Mouse (Mus musculus): ENCODE measurements at regions not wholly inside any gene's neighbourhood (a gene's known extent, or its start where the extent isn't known, plus 50 kb on each side); places are given as distances from the start of the nearest gene placed in this dataset.
A peak's percentile ranks its signal among the peaks of the same experiment; 100 is the strongest.

DNA sequence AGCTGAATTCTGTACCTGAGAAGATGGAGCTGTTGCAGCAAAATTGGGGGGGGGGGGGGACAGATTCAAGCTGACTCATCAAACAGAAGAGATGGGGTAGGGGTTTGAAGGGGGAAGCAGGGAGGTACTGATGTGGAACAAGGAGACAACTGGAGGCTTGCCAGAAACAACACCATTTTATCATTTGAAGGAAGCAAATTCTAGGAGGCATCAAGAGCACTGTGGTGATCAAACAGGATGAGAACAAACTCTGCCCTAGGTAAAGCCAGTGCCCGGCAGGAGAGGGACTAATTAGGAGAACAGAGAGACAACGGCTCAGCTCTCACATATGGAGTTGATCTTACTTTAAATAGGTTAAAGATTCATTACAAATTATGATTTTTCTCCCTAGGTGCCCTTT, 315.9 kb upstream of the Tbc1d5 start:
- H3K36me3 ChIP-seq (ENCODE audit: control insufficient read depth, insufficient read depth, low read length, poor library complexity, severe bottlenecking), result no peaks in the 10 kb centered on the region
- DNase-seq (ENCODE audit: low read depth, low spot score), result no peak
- no peaks in the 10 kb centered on the region for H3K27me3 ChIP-seq (ENCODE audit: control insufficient read depth, insufficient read depth, low read length, poor library complexity, severe bottlenecking)

DNA sequence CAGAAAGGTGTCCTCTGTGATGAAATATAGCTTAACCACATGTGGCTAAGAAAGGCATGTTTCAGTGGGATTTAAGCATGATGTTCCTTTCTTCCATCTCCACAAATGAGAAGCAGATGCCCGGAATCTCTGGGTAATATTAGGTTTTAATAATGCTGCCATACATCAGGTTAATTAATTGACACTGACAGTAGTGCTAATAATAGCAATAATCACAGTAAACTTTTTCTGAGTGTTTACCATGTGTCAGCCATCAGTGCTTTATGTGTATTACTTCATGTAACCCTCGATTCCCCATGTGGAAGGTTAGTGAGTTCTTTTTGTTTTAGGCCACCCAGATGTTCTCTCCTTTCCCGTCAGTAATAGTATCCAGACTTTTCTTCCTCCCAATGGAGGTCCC, 310.2 kb upstream of the Tbc1d5 start:
- DNase-seq (ENCODE audit: low read depth, low spot score), result no peak
- Histone ChIP-seq H3K36me3 (ENCODE audit: control insufficient read depth, insufficient read depth, low read length, poor library complexity, severe bottlenecking) (no peaks in the 10 kb centered on the region), H3K27me3 (ENCODE audit: control insufficient read depth, insufficient read depth, low read length, poor library complexity, severe bottlenecking) (no peaks in the 10 kb centered on the region)

DNA sequence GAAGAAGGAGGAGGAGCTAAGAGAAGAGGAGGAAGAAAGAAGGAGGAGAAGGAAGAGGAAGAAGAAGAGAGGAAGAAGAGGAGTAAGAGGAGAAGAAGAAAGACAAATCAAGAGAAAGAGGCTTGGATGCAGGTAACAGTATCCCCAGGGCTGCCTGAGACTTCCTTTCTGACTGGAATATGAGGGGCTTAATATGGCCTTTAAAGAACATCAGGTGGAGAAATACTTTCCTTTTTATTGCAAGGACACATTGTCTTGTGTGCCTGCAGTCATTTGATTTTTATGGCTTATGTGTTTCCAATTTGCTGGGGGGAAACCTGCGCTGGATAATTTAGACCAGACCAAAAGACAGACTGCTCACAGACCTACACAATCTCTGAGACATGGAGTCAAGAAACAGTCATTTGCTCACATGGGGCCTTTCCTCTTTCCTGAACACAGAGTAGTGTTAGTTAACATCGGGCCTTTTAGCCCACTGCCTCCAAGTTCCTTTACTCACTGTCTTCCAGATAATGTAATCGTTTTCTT, 308.8 kb upstream of the Tbc1d5 start:
- DNase-seq (ENCODE audit: low read depth, low spot score), result no peak
- no peaks in the 10 kb centered on the region for H3K36me3 ChIP-seq (ENCODE audit: control insufficient read depth, insufficient read depth, low read length, poor library complexity, severe bottlenecking)

DNA sequence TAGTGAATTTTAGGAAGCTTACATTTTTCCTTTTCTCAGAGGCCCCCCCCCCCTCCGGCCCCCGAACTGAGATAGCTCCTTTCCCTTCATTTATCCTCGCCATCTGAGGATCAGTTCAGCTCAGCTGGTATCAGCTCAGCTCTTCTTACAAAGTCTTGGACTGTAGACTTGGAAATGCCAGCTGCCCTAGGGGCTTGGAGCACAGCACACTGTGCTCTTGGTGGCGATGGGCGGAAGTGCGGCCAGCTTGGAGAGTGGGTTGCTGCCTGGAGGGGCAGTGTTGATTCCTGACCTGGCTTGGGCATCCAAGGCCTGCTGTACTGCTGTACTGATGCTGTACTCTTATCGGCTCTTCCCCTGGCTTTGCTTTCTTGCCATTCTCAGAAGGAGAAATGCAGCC, 298.7 kb upstream of the Tbc1d5 start:
- Histone ChIP-seq H3K36me3 (ENCODE audit: control insufficient read depth, insufficient read depth, low read length, poor library complexity, severe bottlenecking) (no peaks in the 10 kb centered on the region), H3K27me3 (ENCODE audit: control insufficient read depth, insufficient read depth, low read length, poor library complexity, severe bottlenecking) (no peaks in the 10 kb centered on the region)
- no peak for DNase-seq (ENCODE audit: low read depth, low spot score)

More for the DNA sequence above, 308.8 kb upstream of the Tbc1d5 start:
- H3K27me3 ChIP-seq (ENCODE audit: control insufficient read depth, insufficient read depth, low read length, poor library complexity, severe bottlenecking), result no peaks in the 10 kb centered on the region

DNA sequence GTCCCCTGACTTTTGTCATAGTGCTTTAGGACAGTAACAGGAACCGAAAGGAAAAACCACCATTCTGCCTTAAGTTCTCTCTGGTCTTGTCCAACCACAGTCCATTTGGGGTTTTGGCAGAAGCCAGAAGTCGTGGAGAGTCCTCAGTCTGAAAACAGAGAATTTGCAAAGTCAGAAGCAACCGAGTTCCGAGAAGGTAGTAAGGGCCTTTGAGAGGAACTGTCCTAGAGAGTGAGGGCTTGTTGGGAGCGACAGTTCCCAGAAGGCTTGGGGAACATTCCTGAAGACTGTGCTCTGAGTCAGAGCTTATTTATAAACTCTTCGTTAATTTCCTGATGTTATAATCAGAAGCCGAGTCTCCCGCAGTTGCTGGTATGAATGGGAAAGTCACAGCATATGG, 298.3 kb upstream of the Tbc1d5 start:
- DNase-seq (ENCODE audit: low read depth, low spot score), result no peak
- Histone ChIP-seq H3K36me3 (ENCODE audit: control insufficient read depth, insufficient read depth, low read length, poor library complexity, severe bottlenecking) (no peaks in the 10 kb centered on the region), H3K27me3 (ENCODE audit: control insufficient read depth, insufficient read depth, low read length, poor library complexity, severe bottlenecking) (no peaks in the 10 kb centered on the region)

DNA sequence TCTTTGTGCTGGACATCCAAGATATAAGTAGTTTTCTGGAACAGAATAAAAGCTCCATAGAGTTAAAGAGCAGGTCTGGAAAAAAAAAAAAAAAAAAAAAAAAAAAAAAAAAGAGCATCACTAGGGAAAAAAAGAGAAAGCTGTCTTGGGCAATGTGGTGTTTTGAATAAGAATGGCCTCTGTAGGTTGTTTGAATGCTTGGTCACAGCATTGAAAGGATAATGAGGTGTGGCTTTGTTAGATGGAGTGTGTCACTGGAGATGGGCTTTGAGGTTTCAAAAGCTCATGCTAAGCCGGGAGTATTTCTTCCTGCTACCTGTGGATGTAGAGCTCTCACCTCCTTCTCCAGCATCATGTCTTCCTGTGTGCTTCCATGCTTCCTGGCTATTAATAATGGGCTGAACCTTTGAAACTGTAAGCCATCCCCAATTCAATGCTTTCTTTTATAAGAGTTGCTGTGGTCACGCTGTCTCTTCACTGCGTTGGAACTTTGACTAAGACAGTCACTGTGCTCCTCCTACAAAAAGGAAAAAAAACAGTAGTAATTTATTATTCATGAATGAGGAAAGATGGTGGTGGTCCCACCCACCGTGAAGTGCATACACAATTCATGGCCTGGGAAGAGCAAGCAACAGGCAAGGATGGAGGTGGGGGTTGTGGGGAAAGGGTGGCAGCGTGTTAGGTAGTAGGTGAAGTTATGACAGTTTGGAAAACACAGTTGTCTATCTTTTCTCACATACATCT, 283.2 kb upstream of the Tbc1d5 start:
- no peak for DNase-seq (ENCODE audit: low read depth, low spot score)
- Histone ChIP-seq H3K27me3 (ENCODE audit: control insufficient read depth, insufficient read depth, low read length, poor library complexity, severe bottlenecking) (no peaks in the 10 kb centered on the region), H3K36me3 (ENCODE audit: control insufficient read depth, insufficient read depth, low read length, poor library complexity, severe bottlenecking) (no peaks in the 10 kb centered on the region)

DNA sequence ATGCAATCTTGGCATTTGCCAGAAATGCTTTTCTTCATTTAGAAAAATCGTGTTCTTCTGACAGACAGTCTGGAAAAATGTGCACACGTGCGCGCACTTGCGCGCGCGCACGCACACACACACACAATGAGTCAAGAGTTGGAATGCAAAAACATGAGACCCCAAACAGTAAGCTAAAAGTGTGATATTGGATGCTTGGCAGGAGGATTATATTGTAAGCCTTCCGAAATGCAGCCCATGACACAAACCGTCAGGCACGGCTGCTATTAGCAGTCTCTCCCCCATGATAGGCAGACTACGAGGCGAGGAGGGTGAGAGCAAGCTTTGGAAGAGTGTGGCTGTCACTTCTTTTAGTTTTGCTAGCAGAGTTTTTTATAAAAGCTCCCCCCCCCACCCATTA, 282.1 kb upstream of the Tbc1d5 start:
- no peak for DNase-seq (ENCODE audit: low read depth, low spot score)
- H3K36me3 ChIP-seq (ENCODE audit: control insufficient read depth, insufficient read depth, low read length, poor library complexity, severe bottlenecking), result no peaks in the 10 kb centered on the region
- H3K27me3 ChIP-seq (ENCODE audit: control insufficient read depth, insufficient read depth, low read length, poor library complexity, severe bottlenecking), result no peaks in the 10 kb centered on the region

DNA sequence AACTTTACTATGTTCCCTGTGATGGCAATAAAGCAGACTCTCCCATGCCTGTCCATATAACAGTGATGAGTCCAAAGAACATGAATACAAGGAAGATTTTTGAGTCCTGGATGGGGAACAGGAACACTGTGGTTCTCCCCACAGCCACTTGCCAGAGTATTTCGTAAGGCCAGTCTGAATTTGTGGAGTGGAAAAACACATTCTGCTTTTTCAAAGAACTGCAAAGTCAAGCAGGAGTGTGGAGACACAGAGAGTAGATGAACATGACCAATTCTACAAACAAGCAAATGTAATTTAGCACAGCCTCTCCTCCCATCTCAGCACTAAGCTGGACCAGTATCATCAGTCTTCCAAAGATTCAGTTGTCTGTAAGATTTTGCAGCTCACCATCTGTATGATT, 280.0 kb upstream of the Tbc1d5 start:
- DNase-seq (ENCODE audit: low read depth, low spot score), result no peak
- Histone ChIP-seq H3K27me3 (ENCODE audit: control insufficient read depth, insufficient read depth, low read length, poor library complexity, severe bottlenecking) (no peaks in the 10 kb centered on the region), H3K36me3 (ENCODE audit: control insufficient read depth, insufficient read depth, low read length, poor library complexity, severe bottlenecking) (no peaks in the 10 kb centered on the region)

DNA sequence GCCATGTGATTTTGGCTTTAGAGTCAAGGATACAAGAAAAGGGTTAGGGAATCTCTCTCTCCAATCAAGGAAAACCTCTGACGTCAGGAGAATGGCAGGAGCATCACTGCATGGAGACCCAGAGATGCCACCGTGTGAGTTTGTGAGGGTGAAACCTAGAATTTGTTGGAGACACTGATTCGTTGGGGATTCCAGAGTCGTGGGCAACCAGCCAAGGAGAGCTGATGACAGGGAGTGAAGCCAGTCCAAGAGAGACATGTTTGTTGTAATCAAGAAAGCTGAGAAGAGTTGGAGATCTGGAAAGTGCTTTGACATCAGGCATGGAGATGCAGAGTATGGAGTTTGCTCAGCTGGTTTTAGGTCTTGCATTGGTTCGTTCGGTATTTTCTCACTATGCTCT, 236.6 kb upstream of the Tbc1d5 start:
- no peak for DNase-seq (ENCODE audit: low read depth, low spot score)
- no peaks in the 10 kb centered on the region for H3K27me3 ChIP-seq (ENCODE audit: control insufficient read depth, insufficient read depth, low read length, poor library complexity, severe bottlenecking)
- no peaks in the 10 kb centered on the region for H3K36me3 ChIP-seq (ENCODE audit: control insufficient read depth, insufficient read depth, low read length, poor library complexity, severe bottlenecking)

DNA sequence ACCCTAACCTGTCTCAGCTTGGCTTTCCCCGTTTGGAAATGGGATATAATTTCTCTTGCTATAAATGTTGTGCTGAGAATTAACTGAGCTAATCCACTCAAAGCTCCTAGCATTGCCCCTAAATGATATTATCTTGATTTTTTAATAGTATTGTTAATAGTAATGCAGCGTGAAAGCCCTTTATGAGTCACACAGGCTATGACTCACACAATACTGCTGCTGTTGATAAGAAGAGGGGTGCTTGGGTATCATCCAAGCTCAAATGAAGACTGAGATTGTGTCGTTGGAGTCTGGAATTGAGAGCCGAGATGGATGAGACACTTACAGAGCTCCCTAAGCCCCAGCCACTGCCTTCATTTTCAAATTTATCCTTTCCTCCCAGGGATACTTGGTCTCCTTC, 235.2 kb upstream of the Tbc1d5 start:
- no peaks in the 10 kb centered on the region for H3K36me3 ChIP-seq (ENCODE audit: control insufficient read depth, insufficient read depth, low read length, poor library complexity, severe bottlenecking)
- DNase-seq (ENCODE audit: low read depth, low spot score), result no peak
- no peaks in the 10 kb centered on the region for H3K27me3 ChIP-seq (ENCODE audit: control insufficient read depth, insufficient read depth, low read length, poor library complexity, severe bottlenecking)

DNA sequence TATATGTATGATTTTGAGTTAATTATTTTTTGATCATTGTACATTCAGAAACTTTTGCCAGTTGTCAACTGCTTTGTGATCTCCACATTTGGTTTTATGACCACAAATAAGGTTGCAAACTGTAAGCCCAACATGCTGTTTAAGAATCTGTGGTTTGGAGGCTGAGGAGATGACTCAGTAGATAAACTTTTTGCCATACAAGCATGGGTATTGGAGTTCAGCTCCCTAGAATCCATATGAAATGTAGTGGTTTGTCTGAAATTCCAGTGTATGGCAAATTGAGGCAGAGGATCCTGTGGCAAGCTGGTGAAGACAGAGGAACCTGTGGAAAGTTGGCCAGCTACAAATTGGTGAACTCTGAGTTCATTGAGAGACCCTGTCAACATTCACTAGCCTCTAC, 234.6 kb upstream of the Tbc1d5 start:
- DNase-seq (ENCODE audit: low read depth, low spot score), result no peak
- no peaks in the 10 kb centered on the region for H3K36me3 ChIP-seq (ENCODE audit: control insufficient read depth, insufficient read depth, low read length, poor library complexity, severe bottlenecking)
- no peaks in the 10 kb centered on the region for H3K27me3 ChIP-seq (ENCODE audit: control insufficient read depth, insufficient read depth, low read length, poor library complexity, severe bottlenecking)

DNA sequence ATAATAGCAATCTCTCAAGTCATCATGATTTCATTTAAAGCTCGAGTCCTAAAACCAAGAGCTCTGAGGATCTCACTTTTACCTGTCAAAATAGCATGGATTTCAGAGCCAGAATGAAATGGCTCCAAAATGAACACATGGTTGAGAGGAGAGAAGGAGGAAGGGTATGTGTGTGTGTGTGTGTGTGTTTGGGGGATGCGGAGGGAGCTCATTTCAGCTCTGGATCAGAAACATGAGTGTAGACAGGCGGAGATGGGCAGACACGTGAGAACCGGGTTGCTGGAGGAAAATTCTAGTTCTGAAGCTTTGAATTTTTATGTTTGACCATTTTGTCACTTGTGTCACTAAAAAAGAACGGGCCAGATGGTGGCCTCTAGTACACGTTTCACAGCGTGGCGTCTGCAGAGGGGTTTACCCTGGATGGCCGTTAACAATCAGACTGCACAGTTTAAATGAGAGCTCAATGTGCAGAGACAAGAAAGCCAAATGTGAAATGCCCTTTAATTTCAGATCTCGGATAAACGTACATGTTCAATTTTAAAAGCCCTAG, 232.5 kb upstream of the Tbc1d5 start:
- no peak for DNase-seq (ENCODE audit: low read depth, low spot score)
- Histone ChIP-seq H3K27me3 (ENCODE audit: control insufficient read depth, insufficient read depth, low read length, poor library complexity, severe bottlenecking) (no peaks in the 10 kb centered on the region), H3K36me3 (ENCODE audit: control insufficient read depth, insufficient read depth, low read length, poor library complexity, severe bottlenecking) (no peaks in the 10 kb centered on the region)

DNA sequence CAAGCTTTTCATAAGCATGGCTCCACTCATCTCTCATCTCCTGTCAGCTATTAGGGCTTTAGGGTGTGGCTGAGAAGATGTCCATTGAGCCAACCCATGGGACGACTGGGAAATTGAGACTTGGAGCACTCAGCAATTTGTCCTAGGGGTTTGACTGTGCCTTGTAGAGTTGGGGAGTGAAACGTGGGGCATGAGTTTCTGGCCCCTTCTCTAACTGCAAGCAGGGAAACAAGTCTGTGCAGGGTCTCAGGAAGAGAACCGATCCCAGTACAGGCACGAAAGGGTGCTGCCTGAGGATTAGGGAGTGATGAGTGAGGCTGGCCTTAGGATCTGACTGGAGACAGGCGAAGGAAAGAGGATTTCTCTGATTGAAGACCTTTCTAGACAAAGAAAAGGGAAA, 229.7 kb upstream of the Tbc1d5 start:
- no peaks in the 10 kb centered on the region for H3K27me3 ChIP-seq (ENCODE audit: control insufficient read depth, insufficient read depth, low read length, poor library complexity, severe bottlenecking)
- DNase-seq (ENCODE audit: low read depth, low spot score), result no peak
- no peaks in the 10 kb centered on the region for H3K36me3 ChIP-seq (ENCODE audit: control insufficient read depth, insufficient read depth, low read length, poor library complexity, severe bottlenecking)

DNA sequence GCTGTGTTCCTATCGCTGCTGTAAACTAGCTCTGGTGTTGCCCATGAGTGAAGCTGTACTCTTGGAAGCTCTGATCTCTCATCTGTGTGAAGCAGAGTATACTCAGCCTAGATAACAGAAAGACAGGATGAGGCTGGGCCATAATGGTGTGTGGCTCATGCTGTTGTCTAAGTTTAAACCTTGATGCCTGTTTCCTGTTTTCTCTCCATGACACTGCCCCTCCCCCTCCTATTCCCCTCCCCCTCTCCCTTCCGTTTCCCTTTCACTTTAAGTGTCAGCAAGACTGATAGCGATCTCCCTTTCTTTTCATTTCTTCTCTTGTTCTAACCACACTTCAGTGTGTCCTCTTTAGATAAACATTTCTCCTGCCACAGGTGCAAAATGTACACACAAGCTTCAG, 229.2 kb upstream of the Tbc1d5 start:
- Histone ChIP-seq H3K27me3 (ENCODE audit: control insufficient read depth, insufficient read depth, low read length, poor library complexity, severe bottlenecking) (no peaks in the 10 kb centered on the region), H3K36me3 (ENCODE audit: control insufficient read depth, insufficient read depth, low read length, poor library complexity, severe bottlenecking) (no peaks in the 10 kb centered on the region)
- DNase-seq (ENCODE audit: low read depth, low spot score), result peak; percentile 69

DNA sequence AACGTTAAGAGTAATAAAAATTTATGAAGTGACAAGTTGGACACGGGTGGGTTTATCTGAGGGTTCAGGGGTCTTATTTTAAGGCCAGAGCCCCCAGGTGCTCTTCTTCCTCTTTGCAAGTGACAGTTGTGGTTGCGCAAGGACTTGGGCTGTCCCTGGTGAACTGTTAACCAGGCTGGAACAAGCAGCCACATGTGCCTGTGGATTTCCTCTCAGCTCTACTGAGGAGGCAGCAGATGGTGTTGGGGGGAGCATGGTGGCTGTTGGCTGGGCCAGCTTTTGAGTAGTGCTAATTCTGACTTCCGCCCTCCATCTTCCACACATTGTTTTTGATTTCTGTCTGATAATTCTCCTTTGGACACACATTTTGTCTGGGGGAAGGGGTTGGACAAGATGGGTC, 227.9 kb upstream of the Tbc1d5 start:
- Histone ChIP-seq H3K36me3 (ENCODE audit: control insufficient read depth, insufficient read depth, low read length, poor library complexity, severe bottlenecking) (no peaks in the 10 kb centered on the region), H3K27me3 (ENCODE audit: control insufficient read depth, insufficient read depth, low read length, poor library complexity, severe bottlenecking) (no peaks in the 10 kb centered on the region)
- DNase-seq (ENCODE audit: low read depth, low spot score), result peak; percentile 46

DNA sequence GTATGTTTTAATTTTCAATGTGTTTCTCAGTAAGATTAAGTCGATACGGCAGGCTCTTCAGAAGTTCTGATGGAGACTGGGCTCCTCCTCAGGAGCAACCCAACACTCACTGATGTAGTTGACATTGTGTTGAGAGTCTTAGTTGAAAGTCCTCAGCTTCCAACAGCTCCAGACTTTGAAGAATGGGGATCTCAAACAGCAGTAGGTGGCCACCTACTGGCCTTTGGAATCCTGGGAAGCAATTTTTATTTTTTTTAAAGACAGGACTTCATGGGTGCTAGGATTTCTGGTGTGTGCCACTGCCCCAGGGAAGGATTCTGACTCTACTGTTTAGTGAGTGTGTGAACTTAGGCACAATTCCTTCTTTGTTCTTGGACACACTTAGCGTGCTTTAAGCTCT, 225.9 kb upstream of the Tbc1d5 start:
- no peak for DNase-seq (ENCODE audit: low read depth, low spot score)
- Histone ChIP-seq H3K36me3 (ENCODE audit: control insufficient read depth, insufficient read depth, low read length, poor library complexity, severe bottlenecking) (no peaks in the 10 kb centered on the region), H3K27me3 (ENCODE audit: control insufficient read depth, insufficient read depth, low read length, poor library complexity, severe bottlenecking) (no peaks in the 10 kb centered on the region)
